Mouse (Mus musculus): ENCODE measurements around the gene Nsf.

- no peak for TF ChIP-seq EP300 (IDR thresholded peaks at IDR 0.05; ENCODE audit: insufficient read depth, low read depth, low read length)
- no peak for TF ChIP-seq CTCF (IDR thresholded peaks at IDR 0.05)
- TF ChIP-seq POLR2A (IDR thresholded peaks at IDR 0.05; ENCODE audit: insufficient read depth, low read depth, low read length), result no peak
Measured at GRCm38 (mm10) chr11:103970876-103971275, 17.0 kb upstream of the Nsf start.
